Mouse (Mus musculus) urinary bladder, postnatal 0 days (tissue): ENCODE data around the gene Fbln1. TPM values are rescaled to one million over a fixed set of nuclear protein-coding genes. Genes with fewer than 3 reads are reported as not detected.

Source experiments
- polyA plus RNA-seq: library from polyadenylated mRNA; unstranded; fragments of >200 nt; fragmentation: Nextera tagmentation; extraction: Ambion mirVana; gene quantifications from 2 replicates; pipeline ENCODE4 v1.2.1, GENCODE M21; 2015

Gene Fbln1
- polyA plus RNA-seq, result 297 and 339 TPM in 2 replicates

GRCm38 (mm10) chr15:85205792-85206702 lies at the start of gene Fbln1:
TSS of gene Fbln1 (plus strand) at chr15:85205949.

GRCm38 (mm10) chr15:85335671-85336300 lies 130.0 kb downstream of the Fbln1 start, which contains the start of gene Atxn10:
TSS of gene Atxn10 (plus strand) at chr15:85336245.

Other genes starting within 250 kb of the Fbln1 start
- 4.6 and 8.0 TPM in 2 replicates for gene 5031439G07Rik, start 217.4 kb upstream of the Fbln1 start, polyA plus RNA-seq
- gene Upk3a, start 188.8 kb upstream of the Fbln1 start, polyA plus RNA-seq, result 2,347 TPM in 2 replicates
- 49.7 and 55.3 TPM in 2 replicates for gene Fam118a, start 177.0 kb upstream of the Fbln1 start, polyA plus RNA-seq
- gene Smc1b, start 74.0 kb upstream of the Fbln1 start, polyA plus RNA-seq, result 0.17 and 0.22 TPM in 2 replicates
- 0.22 and 0.31 TPM in 2 replicates for gene Ribc2, start 73.9 kb upstream of the Fbln1 start, polyA plus RNA-seq
- gene Atxn10, start 130.3 kb downstream of the Fbln1 start, polyA plus RNA-seq, result 178 and 186 TPM in 2 replicates